Mouse (Mus musculus) NIH3T3 (cell line): ENCODE measurements around the gene Rnaseh2b.

ENCODE experiments used
- DNase-seq: peaks from one replicate; pipeline ENCODE4 v3.0.0-alpha.2; 2012; ENCODE audit warnings: low read depth

The Rnaseh2b gene

GRCm38 (mm10) chr14:62322581-62323344 lies 30.4 kb downstream of the Rnaseh2b start:
- no peak for DNase-seq

- no peak for DNase-seq
These were observed 31.1 kb downstream of the Rnaseh2b start for GRCm38 (mm10) chr14:62323457-62323856.

- DNase-seq = no peak
These were observed 32.6 kb downstream of the Rnaseh2b start for GRCm38 (mm10) chr14:62324943-62325342.

- DNase-seq = no peak
These were observed 33.6 kb downstream of the Rnaseh2b start for GRCm38 (mm10) chr14:62326026-62326425.

GRCm38 (mm10) chr14:62327171-62327570 lies 34.8 kb downstream of the Rnaseh2b start:
- no peak for DNase-seq

GRCm38 (mm10) chr14:62328606-62329005 lies 36.2 kb downstream of the Rnaseh2b start:
- DNase-seq = no peak

- no peak for DNase-seq
These were observed 37.2 kb downstream of the Rnaseh2b start for GRCm38 (mm10) chr14:62329631-62330030.

GRCm38 (mm10) chr14:62331457-62331856 lies 39.1 kb downstream of the Rnaseh2b start:
- DNase-seq = no peak

- peak; percentile 86 for DNase-seq
These were observed 39.7 kb downstream of the Rnaseh2b start for GRCm38 (mm10) chr14:62331866-62332619.

GRCm38 (mm10) chr14:62333909-62334687 lies 41.7 kb downstream of the Rnaseh2b start:
- DNase-seq = no peak

- no peak for DNase-seq
These were observed 46.8 kb downstream of the Rnaseh2b start for GRCm38 (mm10) chr14:62339196-62339595.

GRCm38 (mm10) chr14:62341887-62342642 lies 49.7 kb downstream of the Rnaseh2b start:
- no peak for DNase-seq

- no peak for DNase-seq
These were observed 50.3 kb downstream of the Rnaseh2b start for GRCm38 (mm10) chr14:62342643-62343144.

GRCm38 (mm10) chr14:62346570-62346969 lies 54.2 kb downstream of the Rnaseh2b start:
- no peak for DNase-seq

- DNase-seq = no peak
These were observed 54.7 kb downstream of the Rnaseh2b start for GRCm38 (mm10) chr14:62347103-62347502.

GRCm38 (mm10) chr14:62349786-62350185 lies 57.4 kb downstream of the Rnaseh2b start:
- DNase-seq = no peak

- no peak for DNase-seq
These were observed 57.8 kb downstream of the Rnaseh2b start for GRCm38 (mm10) chr14:62350186-62350585.

GRCm38 (mm10) chr14:62350890-62351289 lies 58.5 kb downstream of the Rnaseh2b start:
- no peak for DNase-seq

GRCm38 (mm10) chr14:62353372-62353771 lies 61.0 kb downstream of the Rnaseh2b start:
- DNase-seq = no peak

- DNase-seq = no peak
These were observed 61.4 kb downstream of the Rnaseh2b start for GRCm38 (mm10) chr14:62353793-62354192.

- no peak for DNase-seq
These were observed 62.8 kb downstream of the Rnaseh2b start for GRCm38 (mm10) chr14:62355201-62355600.
